Mouse (Mus musculus): Measurements from ENCODE around the gene Tmem88. TPM values are rescaled to one million over a fixed set of nuclear protein-coding genes. Genes with fewer than 3 reads are reported as not detected.

Gene Tmem88
- polyA plus RNA-seq, 1 experiment, result 0.16 TPM

- Histone ChIP-seq H3K4me3 (ENCODE audit: insufficient read depth, poor library complexity, severe bottlenecking) (no peak overlapping the region), H3ac (ENCODE audit: control insufficient read depth, insufficient read length, low read depth) (no peak overlapping the region), H3K79me2 (ENCODE audit: control insufficient read depth, insufficient read depth) (no peaks in the 10 kb centered on the region), H3K79me3 (ENCODE audit: low read depth) (no peaks in the 10 kb centered on the region), H3K36me3 (ENCODE audit: control insufficient read depth, insufficient read depth) (no peaks in the 10 kb centered on the region), H3K27me3 (ENCODE audit: control insufficient read depth, insufficient read depth, insufficient read length) (no peaks in the 10 kb centered on the region)
- TF ChIP-seq CTCF (IDR thresholded peaks at IDR 0.05; ENCODE audit: control insufficient read depth, insufficient read depth, insufficient read length) (peak; percentile 61), CEBPB (IDR thresholded peaks at IDR 0.05; ENCODE audit: low read depth) (no peak), MAX (IDR thresholded peaks at IDR 0.05) (peak; percentile 35), MYOG (IDR thresholded peaks at IDR 0.05; ENCODE audit: control insufficient read depth, extremely low read depth, insufficient read length) (no peak)
These were observed 34.0 kb upstream of the Tmem88 start for GRCm38 (mm10) chr11:69431829-69432639.

GRCm38 (mm10) chr11:69430631-69431030 lies 32.6 kb upstream of the Tmem88 start:
- Histone ChIP-seq H3ac (ENCODE audit: control insufficient read depth, insufficient read length, low read depth) (no peak overlapping the region), H3K27me3 (ENCODE audit: control insufficient read depth, insufficient read depth, insufficient read length) (peaks cover under 1% of the 10 kb centered on the region), H3K79me3 (ENCODE audit: low read depth) (no peaks in the 10 kb centered on the region), H3K36me3 (ENCODE audit: control insufficient read depth, insufficient read depth) (no peaks in the 10 kb centered on the region), H3K79me2 (ENCODE audit: control insufficient read depth, insufficient read depth) (no peaks in the 10 kb centered on the region), H3K4me3 (ENCODE audit: insufficient read depth, poor library complexity, severe bottlenecking) (no peak overlapping the region)
- TF ChIP-seq MYOG (IDR thresholded peaks at IDR 0.05; ENCODE audit: control insufficient read depth, extremely low read depth, insufficient read length), result no peak
- no peak for TF ChIP-seq MAX (IDR thresholded peaks at IDR 0.05)
- TF ChIP-seq CTCF (IDR thresholded peaks at IDR 0.05; ENCODE audit: control insufficient read depth, insufficient read depth, insufficient read length), result no peak
- TF ChIP-seq FOSL1 (IDR thresholded peaks at IDR 0.05; ENCODE audit: insufficient read depth, low read length, poor library complexity, severe bottlenecking), result no peak
- no peak for TF ChIP-seq USF1 (IDR thresholded peaks at IDR 0.05; ENCODE audit: low read depth)
- TF ChIP-seq MYOD1 (IDR thresholded peaks at IDR 0.05; ENCODE audit: control insufficient read depth, insufficient read length, low read depth), result no peak
- TF ChIP-seq CEBPB (IDR thresholded peaks at IDR 0.05; ENCODE audit: low read depth), result no peak

GRCm38 (mm10) chr11:69429313-69429712 lies 31.3 kb upstream of the Tmem88 start:
- Histone ChIP-seq H3K79me2 (ENCODE audit: control insufficient read depth, insufficient read depth) (no peaks in the 10 kb centered on the region), H3K36me3 (ENCODE audit: control insufficient read depth, insufficient read depth) (no peaks in the 10 kb centered on the region), H3K4me3 (ENCODE audit: insufficient read depth, poor library complexity, severe bottlenecking) (no peak overlapping the region), H3ac (ENCODE audit: control insufficient read depth, insufficient read length, low read depth) (no peak overlapping the region), H3K79me3 (ENCODE audit: low read depth) (no peaks in the 10 kb centered on the region), H3K27me3 (ENCODE audit: control insufficient read depth, insufficient read depth, insufficient read length) (peaks cover 3% of the 10 kb centered on the region)
- no peak for TF ChIP-seq USF1 (IDR thresholded peaks at IDR 0.05; ENCODE audit: low read depth)

- no peaks in the 10 kb centered on the region for H3K36me3 ChIP-seq (ENCODE audit: control insufficient read depth, insufficient read depth)
- H3K79me2 ChIP-seq (ENCODE audit: control insufficient read depth, insufficient read depth), result no peaks in the 10 kb centered on the region
- no peaks in the 10 kb centered on the region for H3K79me3 ChIP-seq (ENCODE audit: low read depth)
- H3K27me3 ChIP-seq (ENCODE audit: control insufficient read depth, insufficient read depth, insufficient read length), result peaks cover 6% of the 10 kb centered on the region
- H3ac ChIP-seq (ENCODE audit: control insufficient read depth, insufficient read length, low read depth), result no peak overlapping the region
- H3K4me3 ChIP-seq (ENCODE audit: insufficient read depth, poor library complexity, severe bottlenecking), result no peak overlapping the region
- TF ChIP-seq USF1 (IDR thresholded peaks at IDR 0.05; ENCODE audit: low read depth), result no peak
- no peak for TF ChIP-seq FOSL1 (IDR thresholded peaks at IDR 0.05; ENCODE audit: insufficient read depth, low read length, poor library complexity, severe bottlenecking)
- no peak for TF ChIP-seq MYOG (IDR thresholded peaks at IDR 0.05; ENCODE audit: control insufficient read depth, extremely low read depth, insufficient read length)
- TF ChIP-seq MYOD1 (IDR thresholded peaks at IDR 0.05; ENCODE audit: control insufficient read depth, insufficient read length, low read depth), result no peak
- TF ChIP-seq CEBPB (IDR thresholded peaks at IDR 0.05; ENCODE audit: low read depth), result no peak
- no peak for TF ChIP-seq CTCF (IDR thresholded peaks at IDR 0.05; ENCODE audit: control insufficient read depth, insufficient read depth, insufficient read length)
- no peak for TF ChIP-seq MAX (IDR thresholded peaks at IDR 0.05)
These were observed 30.7 kb upstream of the Tmem88 start for GRCm38 (mm10) chr11:69428751-69429150.

- Histone ChIP-seq H3K27me3 (ENCODE audit: control insufficient read depth, insufficient read depth, insufficient read length) (peaks cover 10% of the 10 kb centered on the region), H3ac (ENCODE audit: control insufficient read depth, insufficient read length, low read depth) (no peak overlapping the region), H3K79me3 (ENCODE audit: low read depth) (no peaks in the 10 kb centered on the region), H3K36me3 (ENCODE audit: control insufficient read depth, insufficient read depth) (no peaks in the 10 kb centered on the region), H3K79me2 (ENCODE audit: control insufficient read depth, insufficient read depth) (no peaks in the 10 kb centered on the region), H3K4me3 (ENCODE audit: insufficient read depth, poor library complexity, severe bottlenecking) (no peak overlapping the region)
- TF ChIP-seq USF1 (IDR thresholded peaks at IDR 0.05; ENCODE audit: low read depth), result no peak
- no peak for TF ChIP-seq MYOG (IDR thresholded peaks at IDR 0.05; ENCODE audit: control insufficient read depth, extremely low read depth, insufficient read length)
- TF ChIP-seq CTCF (IDR thresholded peaks at IDR 0.05; ENCODE audit: control insufficient read depth, insufficient read depth, insufficient read length), result no peak
- TF ChIP-seq MYOD1 (IDR thresholded peaks at IDR 0.05; ENCODE audit: control insufficient read depth, insufficient read length, low read depth), result no peak
- TF ChIP-seq CEBPB (IDR thresholded peaks at IDR 0.05; ENCODE audit: low read depth), result no peak
- no peak for TF ChIP-seq MAX (IDR thresholded peaks at IDR 0.05)
- no peak for TF ChIP-seq FOSL1 (IDR thresholded peaks at IDR 0.05; ENCODE audit: insufficient read depth, low read length, poor library complexity, severe bottlenecking)
These were observed 28.2 kb upstream of the Tmem88 start for GRCm38 (mm10) chr11:69426246-69426645.

- TF ChIP-seq MYOD1 (IDR thresholded peaks at IDR 0.05; ENCODE audit: control insufficient read depth, insufficient read length, low read depth), result no peak
- TF ChIP-seq MAX (IDR thresholded peaks at IDR 0.05), result no peak
- no peak for TF ChIP-seq CTCF (IDR thresholded peaks at IDR 0.05; ENCODE audit: control insufficient read depth, insufficient read depth, insufficient read length)
- TF ChIP-seq FOSL1 (IDR thresholded peaks at IDR 0.05; ENCODE audit: insufficient read depth, low read length, poor library complexity, severe bottlenecking), result no peak
- TF ChIP-seq MYOG (IDR thresholded peaks at IDR 0.05; ENCODE audit: control insufficient read depth, extremely low read depth, insufficient read length), result no peak
- no peak for TF ChIP-seq USF1 (IDR thresholded peaks at IDR 0.05; ENCODE audit: low read depth)
- no peak for TF ChIP-seq CEBPB (IDR thresholded peaks at IDR 0.05; ENCODE audit: low read depth)
- H3K79me2 ChIP-seq (ENCODE audit: control insufficient read depth, insufficient read depth), result no peaks in the 10 kb centered on the region
- no peaks in the 10 kb centered on the region for H3K79me3 ChIP-seq (ENCODE audit: low read depth)
- no peak overlapping the region for H3ac ChIP-seq (ENCODE audit: control insufficient read depth, insufficient read length, low read depth)
- no peak overlapping the region for H3K4me3 ChIP-seq (ENCODE audit: insufficient read depth, poor library complexity, severe bottlenecking)
- peaks cover 10% of the 10 kb centered on the region for H3K27me3 ChIP-seq (ENCODE audit: control insufficient read depth, insufficient read depth, insufficient read length)
- no peaks in the 10 kb centered on the region for H3K36me3 ChIP-seq (ENCODE audit: control insufficient read depth, insufficient read depth)
These were observed 25.9 kb upstream of the Tmem88 start for GRCm38 (mm10) chr11:69423885-69424284.

Measured in C2C12 (cell line).